Mouse (Mus musculus): ENCODE results near the gene Cmtm5. TPM values are rescaled to one million over a fixed set of nuclear protein-coding genes. Genes with fewer than 3 reads are reported as not detected.

The Cmtm5 gene
- total RNA-seq, 2 experiments from 2014 or later, result 0.49 to 0.60 TPM

Small RNAs within 50 kb of the gene (microRNA-seq; reads per million reads assigned to microRNA genes)
- 0.85 to 1,908 reads per million in 2 experiments for gene Mir208a
- gene Mir208b, result 0.60 to 463 reads per million in 2 experiments

Other genes starting within 250 kb of the Cmtm5 start
- 100 to 1,000 TPM; 105 to 106 TPM for gene Acin1, start 249.3 kb upstream of the Cmtm5 start, total RNA-seq (2021)
- not detected for gene Gm29776, start 237.4 kb upstream of the Cmtm5 start, total RNA-seq (2021)
- gene Cebpe, start 224.1 kb upstream of the Cmtm5 start, total RNA-seq (2021), result not detected
- gene Slc7a8, start 154.3 kb upstream of the Cmtm5 start, total RNA-seq (2021), result 1 to 10 TPM; 3.2 to 3.7 TPM
- gene Rnf212b, start 122.1 kb upstream of the Cmtm5 start, total RNA-seq (2021), result not detected
- gene Homez, start 65.3 kb upstream of the Cmtm5 start, total RNA-seq (2021), result 1 to 10 TPM; 6.7 to 8.6 TPM
- gene Ppp1r3e, start 58.7 kb upstream of the Cmtm5 start, total RNA-seq (2021), result 1 to 10 TPM; 2.8 to 5.2 TPM
- gene Bcl2l2, start 52.9 kb upstream of the Cmtm5 start, total RNA-seq (2021), result 10 to 100 TPM; 35.1 to 39.2 TPM
- gene Gm20521, start 52.8 kb upstream of the Cmtm5 start, total RNA-seq (2021), result 1 to 10 TPM; 4.1 to 8.1 TPM
- 10 to 100 TPM; 66.9 to 77.6 TPM for gene Pabpn1, start 43.8 kb upstream of the Cmtm5 start, total RNA-seq (2021)
- gene Slc22a17, start 23.1 kb upstream of the Cmtm5 start, total RNA-seq (2021), result 1 to 10 TPM; 3.4 to 5.6 TPM
- 1 to 10 TPM; 4.1 to 4.6 TPM for gene Efs, start 10.1 kb upstream of the Cmtm5 start, total RNA-seq (2021)
- not detected for gene Il25, start 3.6 kb upstream of the Cmtm5 start, total RNA-seq (2021)
- gene Myh6, start 30.7 kb downstream of the Cmtm5 start, total RNA-seq (2021), result over 10,000 TPM; 23,215 to 24,603 TPM
- gene Gm17428, start 40.7 kb downstream of the Cmtm5 start, total RNA-seq (2021), result not detected
- 1,000 to 10,000 TPM; 2,004 to 2,187 TPM for gene Myh7, start 58.4 kb downstream of the Cmtm5 start, total RNA-seq (2021)
- 10 to 100 TPM; 23.4 to 28.4 TPM for gene Ngdn, start 79.2 kb downstream of the Cmtm5 start, total RNA-seq (2021)
- 1 to 10 TPM; 2.5 to 3.3 TPM for gene Zfhx2, start 156.1 kb downstream of the Cmtm5 start, total RNA-seq (2021)
- gene Thtpa, start 158.5 kb downstream of the Cmtm5 start, total RNA-seq (2021), result 10 to 100 TPM in 1 of 2 experiments, 1 to 10 TPM in 1; 9.6 to 11.4 TPM
- gene Ap1g2, start 170.3 kb downstream of the Cmtm5 start, total RNA-seq (2021), result 1 to 10 TPM; 4.6 to 5.4 TPM
- under 1 TPM; 0.10 to 0.36 TPM for gene Jph4, start 180.7 kb downstream of the Cmtm5 start, total RNA-seq (2021)